Mouse (Mus musculus) E14TG2a.4 (cell line): ENCODE measurements at regions not wholly inside any gene's neighbourhood (a gene's known extent, or its start where the extent isn't known, plus 50 kb on each side); places are given as distances from the start of the nearest gene placed in this dataset.

ENCODE experiments used
- CTCF ChIP-seq: conservative IDR thresholded peaks from 2 replicates; pipeline ENCODE4 v1.5.1; 2014; ENCODE audit warnings: low read length
- POU5F1 ChIP-seq: IDR thresholded peaks from 2 replicates; pipeline ENCODE4 v1.6.1; 2014; ENCODE audit warnings: low read length, borderline replicate concordance

GRCm38 (mm10) chr14:60517891-60518290, 115.9 kb upstream of the Spata13 start:
- TF ChIP-seq CTCF (no peak), POU5F1 (no peak)
